Mouse (Mus musculus): Measurements from ENCODE around the gene Zfp966. TPM values are rescaled to one million over a fixed set of nuclear protein-coding genes. Genes with fewer than 3 reads are reported as not detected.
"Not testable (repeated sequence)": the region's sequence is repeated elsewhere in the genome, so short reads cannot be mapped to it uniquely, and the experiment has no call there.

Gene Zfp966
- 28.4 and 34.6 TPM in 2 replicates for total RNA-seq (2012; rRNA removed)

GRCm38 (mm10) chr2:175931000-175931399 lies at the start of gene Zfp966:
Gene Zfp966 (minus strand): TSS chr2:175931100.
- H3K4me3 ChIP-seq (ENCODE audit: insufficient read depth in 1 of 2, low read depth in 1 of 2, low read length in 2 of 2, poor library complexity in 1 of 2, severe bottlenecking in 1 of 2); in situ Hi-C loops (cut with MboI; ENCODE audit: low sequenced_read_pairs in 2 of 2, unreplicated experiment in 2 of 2): not testable (repeated sequence)

GRCm38 (mm10) chr2:175965031-175965430 lies 34.1 kb upstream of the Zfp966 start, which contains the start of gene Gm2026:
Gene Gm2026 (plus strand): TSS chr2:175965331.
- H3K9ac ChIP-seq (ENCODE audit: insufficient read depth, low read depth, low read length, poor library complexity, severe bottlenecking); H3K4me3 ChIP-seq (ENCODE audit: insufficient read depth in 1 of 2, low read depth in 1 of 2, low read length in 2 of 2, poor library complexity in 1 of 2, severe bottlenecking in 1 of 2); H3K9me3 ChIP-seq (ENCODE audit: control insufficient read depth, insufficient read depth, low read depth, low read length); DNase-seq (ENCODE audit: low read depth, low spot score); H3K4me1 ChIP-seq (ENCODE audit: control insufficient read depth in 2 of 2, insufficient read depth in 2 of 2, low read length in 2 of 2, poor library complexity in 1 of 2); in situ Hi-C loops (cut with MboI; ENCODE audit: low sequenced_read_pairs in 2 of 2, unreplicated experiment in 2 of 2); H3K36me3 ChIP-seq (ENCODE audit: control insufficient read depth, insufficient read depth, low read length, poor library complexity, severe bottlenecking); H3K27ac ChIP-seq (ENCODE audit: insufficient read depth, low read depth, low read length, poor library complexity, severe bottlenecking): not testable (repeated sequence)

More at GRCm38 (mm10) chr2:175931000-175931399, at the start of gene Zfp966:
- H3K27ac ChIP-seq (ENCODE audit: insufficient read depth, low read depth, low read length, poor library complexity, severe bottlenecking); H3K4me1 ChIP-seq (ENCODE audit: control insufficient read depth in 2 of 2, insufficient read depth in 2 of 2, low read length in 2 of 2, poor library complexity in 1 of 2); H3K9ac ChIP-seq (ENCODE audit: insufficient read depth, low read depth, low read length, poor library complexity, severe bottlenecking); H3K9me3 ChIP-seq (ENCODE audit: control insufficient read depth, insufficient read depth, low read depth, low read length); DNase-seq (ENCODE audit: low read depth, low spot score); H3K36me3 ChIP-seq (ENCODE audit: control insufficient read depth, insufficient read depth, low read length, poor library complexity, severe bottlenecking): not testable (repeated sequence)

GRCm38 (mm10) chr2:175869024-175869423 lies 61.9 kb downstream of the Zfp966 start, which contains the start of gene Gm6710:
Gene Gm6710 (plus strand): TSS chr2:175869219.
- H3K4me1 ChIP-seq (ENCODE audit: control insufficient read depth in 2 of 2, insufficient read depth in 2 of 2, low read length in 2 of 2, poor library complexity in 1 of 2); H3K9ac ChIP-seq (ENCODE audit: insufficient read depth, low read depth, low read length, poor library complexity, severe bottlenecking); in situ Hi-C loops (cut with MboI; ENCODE audit: low sequenced_read_pairs in 2 of 2, unreplicated experiment in 2 of 2); H3K9me3 ChIP-seq (ENCODE audit: control insufficient read depth, insufficient read depth, low read depth, low read length); H3K27ac ChIP-seq (ENCODE audit: insufficient read depth, low read depth, low read length, poor library complexity, severe bottlenecking); DNase-seq (ENCODE audit: low read depth, low spot score); H3K36me3 ChIP-seq (ENCODE audit: control insufficient read depth, insufficient read depth, low read length, poor library complexity, severe bottlenecking); H3K4me3 ChIP-seq (ENCODE audit: insufficient read depth in 1 of 2, low read depth in 1 of 2, low read length in 2 of 2, poor library complexity in 1 of 2, severe bottlenecking in 1 of 2): not testable (repeated sequence)

Other genes starting within 250 kb of the Zfp966 start
- not detected in 2 replicates for gene Zfp969, start 227.5 kb downstream of the Zfp966 start, total RNA-seq (2012; rRNA removed)
- not detected in 2 replicates for gene Gm2007, start 189.6 kb downstream of the Zfp966 start, total RNA-seq (2012; rRNA removed)
- gene Gm14288, start 130.0 kb downstream of the Zfp966 start, total RNA-seq (2012; rRNA removed), result 13.7 and 14.3 TPM in 2 replicates
- gene Gm6710, start 61.9 kb downstream of the Zfp966 start, total RNA-seq (2012; rRNA removed), result 7.0 and 11.1 TPM in 2 replicates
- gene Gm2026, start 34.2 kb upstream of the Zfp966 start, total RNA-seq (2012; rRNA removed), result 9.5 and 12.1 TPM in 2 replicates
- gene Gm2004, start 218.7 kb upstream of the Zfp966 start, total RNA-seq (2012; rRNA removed), result 14.5 and 26.5 TPM in 2 replicates

All from ES-E14 (cell line).